Mouse (Mus musculus) layer of hippocampus, postnatal 25 days (tissue): ENCODE data around the gene Sf3b6. TPM values are rescaled to one million over a fixed set of nuclear protein-coding genes. Genes with fewer than 3 reads are reported as not detected.

Experiments used
- DNase-seq, 2 experiments: peaks; one replicate each; pipeline ENCODE4 v3.0.0; 2022; ENCODE audit warnings: mixed read lengths in 2 of 2, low spot score in 1 of 2; ENCODE audit errors: extremely low spot score in 1 of 2
- total RNA-seq, 2 experiments: library from RNA; stranded (reverse); gene quantifications; 2 replicates each; pipeline ENCODE4 v1.2.3; 2021

Sf3b6 gene
- total RNA-seq, 2 experiments from 2014 or later, result 84.2 to 86.0 TPM

- no peak for DNase-seq
Observed at GRCm38 (mm10) chr12:4840010-4840409, 22.7 kb downstream of the Sf3b6 start.

- DNase-seq, result no peak
Observed at GRCm38 (mm10) chr12:4840741-4841140, 23.4 kb downstream of the Sf3b6 start.

GRCm38 (mm10) chr12:4841392-4841887 lies 24.1 kb downstream of the Sf3b6 start, which contains the start of gene Fkbp1b:
Gene Fkbp1b, minus strand, starts transcription at chr12:4841591.
- peak; percentile 28 to 48 for DNase-seq

GRCm38 (mm10) chr12:4842456-4842855 lies 25.1 kb downstream of the Sf3b6 start:
- no peak for DNase-seq

- peak; percentile 74 to 75 for DNase-seq
Observed at GRCm38 (mm10) chr12:4842890-4843597, 25.7 kb downstream of the Sf3b6 start, which contains the start of gene Wdcp. Gene Wdcp, plus strand, starts transcription at chr12:4843303.

- no peak for DNase-seq
Observed at GRCm38 (mm10) chr12:4843741-4844140, 26.4 kb downstream of the Sf3b6 start.

- DNase-seq, result no peak
Observed at GRCm38 (mm10) chr12:4856160-4856559, 38.8 kb downstream of the Sf3b6 start.

GRCm38 (mm10) chr12:4856834-4857233 lies 39.5 kb downstream of the Sf3b6 start:
- no peak for DNase-seq

- no peak for DNase-seq
Observed at GRCm38 (mm10) chr12:4859241-4859914, 42.0 kb downstream of the Sf3b6 start.

- DNase-seq, result no peak
Observed at GRCm38 (mm10) chr12:4862672-4863071, 45.3 kb downstream of the Sf3b6 start.

GRCm38 (mm10) chr12:4863654-4864337 lies 46.5 kb downstream of the Sf3b6 start:
- no peak for DNase-seq

- no peak for DNase-seq
Observed at GRCm38 (mm10) chr12:4864338-4864690, 47.0 kb downstream of the Sf3b6 start.

GRCm38 (mm10) chr12:4868924-4869323 lies 51.6 kb downstream of the Sf3b6 start:
- no peak for DNase-seq

- no peak for DNase-seq
Observed at GRCm38 (mm10) chr12:4871260-4871659, 53.9 kb downstream of the Sf3b6 start.

GRCm38 (mm10) chr12:4872273-4872672 lies 54.9 kb downstream of the Sf3b6 start:
- no peak for DNase-seq

GRCm38 (mm10) chr12:4872983-4873477 lies 55.7 kb downstream of the Sf3b6 start:
- no peak for DNase-seq

GRCm38 (mm10) chr12:4873531-4873930 lies 56.2 kb downstream of the Sf3b6 start:
- DNase-seq, result no peak

- DNase-seq, result peak in 1 of 2 experiments; percentile 37
Observed at GRCm38 (mm10) chr12:4874161-4874927, 57.0 kb downstream of the Sf3b6 start, which contains the start of gene Mfsd2b. Gene Mfsd2b, minus strand, starts transcription at chr12:4874359.

- DNase-seq, result no peak
Observed at GRCm38 (mm10) chr12:4875623-4876022, 58.3 kb downstream of the Sf3b6 start.
